Mouse (Mus musculus) hindbrain, embryonic 12.5 days (tissue): Measurements from ENCODE around the gene Pitpnm1. TPM values are rescaled to one million over a fixed set of nuclear protein-coding genes. Genes with fewer than 3 reads are reported as not detected.
"Not testable (repeated sequence)": the region's sequence is repeated elsewhere in the genome, so short reads cannot be mapped to it uniquely, and the experiment has no call there.

ENCODE experiments used
- ATAC-seq: fragments of 200-750 bp; cut with Nextera tagmentation; 2 replicates; pipeline ENCODE4 v1.8.0; 2017; ENCODE audit warnings: moderate TSS enrichment; ENCODE audit not compliant: low FRiP score
- H3K27ac ChIP-seq: fragments of 300-500 bp; sonication (generic); 2 replicates; pipeline ENCODE4 v1.5.1; 2016; ENCODE audit warnings: mild to moderate bottlenecking
- H3K27me3 ChIP-seq: fragments of 300-500 bp; sonication (generic); 2 replicates; pipeline ENCODE4 v1.6.1; 2016; ENCODE audit warnings: mild to moderate bottlenecking
- H3K36me3 ChIP-seq: fragments of 300-500 bp; sonication (generic); 2 replicates; pipeline ENCODE4 v1.6.1; 2016; ENCODE audit warnings: mild to moderate bottlenecking
- H3K4me1 ChIP-seq: fragments of 300-500 bp; sonication (generic); 2 replicates; pipeline ENCODE4 v1.6.1; 2016
- H3K4me2 ChIP-seq: fragments of 300-500 bp; sonication (generic); replicated peaks from 2 replicates; pipeline ENCODE4 v1.6.1; 2016; ENCODE audit warnings: mild to moderate bottlenecking
- H3K4me3 ChIP-seq: fragments of 300-500 bp; sonication (generic); 2 replicates; pipeline ENCODE4 v1.5.1; 2016; ENCODE audit warnings: mild to moderate bottlenecking
- H3K9ac ChIP-seq: fragments of 300-500 bp; sonication (generic); 2 replicates; pipeline ENCODE4 v1.6.1; 2016; ENCODE audit warnings: mild to moderate bottlenecking, moderate library complexity
- H3K9me3 ChIP-seq: fragments of 300-500 bp; sonication (generic); replicated peaks from 2 replicates; pipeline ENCODE4 v1.6.1; 2016; ENCODE audit warnings: mild to moderate bottlenecking
- WGBS: fragments of 180-500 bp; shearing (Covaris S2); methylation state at CpG from one replicate; pipeline ENCODE4 v1.1.7; 2016; 5-methylcytosine and 5-hydroxymethylcytosine counted together
- polyA plus RNA-seq: library from polyadenylated mRNA; unstranded; fragments of >200 nt; fragmentation: Nextera tagmentation; extraction: Ambion mirVana; gene quantifications from 2 replicates; pipeline ENCODE4 v1.2.1, GENCODE M21; 2016

The Pitpnm1 gene
- polyA plus RNA-seq, 1 experiment from 2014 or later: 24.4 TPM

DNA sequence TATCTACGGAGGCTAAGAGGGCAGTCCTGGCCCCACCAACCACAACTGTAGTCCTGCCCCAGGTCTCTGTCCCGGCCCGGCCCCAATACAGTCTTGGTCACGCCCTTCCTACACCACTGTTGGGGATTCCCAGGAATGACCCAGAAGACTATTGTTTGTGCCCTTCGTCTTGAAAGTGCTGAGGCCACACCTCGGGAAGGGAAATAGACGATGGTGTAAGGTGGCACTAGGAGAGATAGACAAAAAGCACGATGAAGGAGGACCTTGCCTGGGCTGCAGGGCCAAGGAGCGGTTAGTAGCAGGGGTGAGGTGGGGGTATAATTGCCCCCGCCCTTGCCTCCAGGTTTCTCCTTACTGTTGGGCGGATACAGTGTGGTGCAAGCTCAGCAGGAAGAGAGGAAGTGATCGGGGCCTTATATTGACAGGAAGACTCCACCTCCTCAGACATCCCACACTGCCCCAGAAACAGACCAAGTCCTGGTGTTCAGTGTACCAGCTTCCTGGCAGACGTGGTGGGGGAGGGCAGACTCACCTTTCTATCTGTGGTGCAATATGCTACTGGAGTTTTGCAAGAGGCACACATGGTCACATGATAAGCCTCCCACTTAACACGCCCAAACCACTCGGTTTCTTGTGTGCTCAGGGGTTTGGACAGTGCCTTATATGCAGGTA, 40.6 kb upstream of the Pitpnm1 start, which contains the start of gene Gstp3:
Gstp3 (minus strand) TSS at position 501 of the 672 bp plus-strand sequence.
- Histone ChIP-seq H3K4me3 (no peak within 1 kb of the TSS), H3K9ac (no peak within 1 kb of the TSS), H3K36me3 (no peaks in the 10 kb centered on the region), H3K4me2 (no peak within 1 kb of the TSS), H3K4me1 (no peaks in the 10 kb centered on the region), H3K27me3 (no peaks in the 10 kb centered on the region), H3K9me3 (no peaks in the 10 kb centered on the region), H3K27ac (no peak within 1 kb of the TSS)
- ATAC-seq: no peak
- WGBS: 83% methylated on average over 15 of the region's 15 CpGs

- WGBS: 91% methylated on average over 8 of the region's 8 CpGs
- H3K9ac ChIP-seq, ATAC-seq, H3K4me3 ChIP-seq, H3K4me2 ChIP-seq, H3K27ac ChIP-seq, H3K9me3 ChIP-seq, H3K4me1 ChIP-seq, H3K27me3 ChIP-seq, H3K36me3 ChIP-seq: not testable (repeated sequence)
Measured at GRCm38 (mm10) chr19:4060044-4060898, 39.5 kb upstream of the Pitpnm1 start.

DNA sequence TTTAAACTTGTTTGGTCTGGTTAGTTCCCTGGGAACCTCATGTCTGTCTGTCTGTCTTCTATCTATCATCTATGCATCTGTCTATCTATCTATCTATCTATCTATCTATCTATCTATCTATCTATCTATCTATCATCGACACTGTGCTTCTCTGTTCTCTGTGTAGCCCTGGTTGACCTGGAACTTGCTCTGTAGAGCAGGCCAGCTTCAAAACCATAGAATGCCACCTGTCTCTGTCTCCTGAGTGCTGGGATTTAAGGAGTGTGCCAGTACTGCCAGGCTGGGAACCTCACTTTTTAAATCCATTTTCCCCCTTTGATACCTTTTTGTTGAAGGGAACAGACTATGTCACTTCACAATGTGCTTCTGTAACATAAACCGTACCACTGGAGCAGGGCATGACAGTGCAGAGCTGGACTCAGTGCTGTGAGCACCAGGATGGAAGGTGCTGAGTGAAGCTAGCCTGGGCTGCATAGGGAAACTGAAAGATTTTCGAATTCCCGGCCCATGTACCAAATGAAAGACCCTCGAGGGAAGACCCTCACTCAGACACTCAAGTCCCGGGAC, 38.8 kb upstream of the Pitpnm1 start:
- Histone ChIP-seq H3K9me3 (no peaks in the 10 kb centered on the region), H3K36me3 (no peaks in the 10 kb centered on the region), H3K9ac (no peak overlapping the region), H3K4me3 (no peak overlapping the region), H3K4me1 (no peaks in the 10 kb centered on the region), H3K4me2 (no peak overlapping the region), H3K27ac (no peak overlapping the region), H3K27me3 (no peaks in the 10 kb centered on the region)
- no peak for ATAC-seq
- 90% methylated on average over 5 of the region's 6 CpGs for WGBS

DNA sequence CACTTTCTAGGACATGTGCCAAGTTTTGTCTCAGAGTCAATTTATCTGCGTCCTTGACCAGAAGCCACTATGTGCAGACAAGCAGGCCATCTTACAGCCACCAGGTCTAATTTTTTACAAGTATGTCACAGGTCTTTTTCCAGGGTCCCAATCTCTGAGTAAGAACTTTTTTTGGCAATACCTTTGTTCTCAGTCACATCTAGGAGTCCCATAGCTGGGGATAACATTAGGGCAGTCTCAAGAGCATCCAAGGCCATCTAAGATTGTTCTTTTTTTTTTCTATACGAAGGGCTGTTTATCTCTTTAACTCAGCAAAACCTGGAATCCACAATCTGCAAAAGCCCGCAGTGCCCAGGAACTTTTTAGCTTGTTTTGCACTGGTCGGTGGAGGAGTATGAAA, 36.4 kb upstream of the Pitpnm1 start:
- H3K9me3 ChIP-seq, H3K4me1 ChIP-seq, H3K27me3 ChIP-seq, H3K36me3 ChIP-seq, H3K9ac ChIP-seq, H3K4me2 ChIP-seq, ATAC-seq, H3K4me3 ChIP-seq, H3K27ac ChIP-seq: not testable (repeated sequence)
- 92% methylated on average over 4 of the region's 4 CpGs for WGBS

DNA sequence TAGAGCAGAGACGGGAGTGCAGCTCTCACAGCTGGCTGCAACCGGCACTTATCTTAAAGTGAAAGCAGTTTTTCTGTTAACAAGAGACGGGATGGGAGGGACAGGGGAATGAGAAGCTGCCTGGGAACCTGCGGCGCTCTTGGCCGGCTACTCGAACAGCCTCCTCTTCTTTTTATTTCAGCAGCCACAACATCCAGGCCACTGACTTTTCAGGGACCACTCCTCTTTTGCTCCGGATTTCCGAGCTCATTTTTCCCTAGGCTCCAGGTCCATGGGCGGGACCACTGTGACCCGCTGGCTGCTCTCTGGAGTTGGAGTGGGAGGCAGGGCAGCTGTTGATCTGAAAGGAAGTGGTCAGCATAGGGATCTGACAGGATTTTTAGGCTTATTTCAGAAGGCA, 35.3 kb upstream of the Pitpnm1 start:
- not testable (repeated sequence) for H3K4me3 ChIP-seq, ATAC-seq, H3K27ac ChIP-seq, H3K27me3 ChIP-seq, H3K36me3 ChIP-seq, H3K9ac ChIP-seq, H3K4me1 ChIP-seq, H3K4me2 ChIP-seq, H3K9me3 ChIP-seq
- 17% methylated on average over 4 of the region's 11 CpGs for WGBS

DNA sequence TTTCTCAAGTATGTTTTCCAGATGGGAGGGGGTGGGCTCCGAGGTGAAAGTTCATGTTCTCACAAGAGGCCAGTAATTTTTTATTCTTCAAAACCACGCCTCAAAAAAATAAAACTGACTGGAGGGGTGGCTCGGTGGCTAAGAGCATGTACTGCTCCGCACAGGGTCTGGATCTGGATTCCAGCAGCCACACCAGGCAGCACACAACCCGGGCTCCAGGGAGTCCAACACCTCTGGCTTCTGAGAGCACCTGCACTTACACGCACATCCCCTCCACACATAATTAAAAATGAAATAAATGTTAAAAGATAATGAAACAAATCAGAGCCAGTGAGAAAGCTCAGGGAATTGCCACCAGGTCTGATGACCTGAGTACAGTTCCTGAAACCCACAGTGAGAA, 33.5 kb upstream of the Pitpnm1 start:
- Histone ChIP-seq H3K4me3 (no peak overlapping the region), H3K4me2 (no peak overlapping the region), H3K9me3 (no peaks in the 10 kb centered on the region), H3K27ac (no peak overlapping the region), H3K4me1 (no peaks in the 10 kb centered on the region), H3K27me3 (no peaks in the 10 kb centered on the region), H3K36me3 (no peaks in the 10 kb centered on the region), H3K9ac (no peak overlapping the region)
- 86% methylated on average over 6 of the region's 6 CpGs for WGBS
- ATAC-seq: no peak

- Histone ChIP-seq H3K27me3 (no peaks in the 10 kb centered on the region), H3K9ac (no peak overlapping the region), H3K4me2 (no peak overlapping the region), H3K27ac (no peak overlapping the region), H3K4me3 (no peak overlapping the region), H3K4me1 (no peaks in the 10 kb centered on the region), H3K36me3 (no peaks in the 10 kb centered on the region), H3K9me3 (no peaks in the 10 kb centered on the region)
- no peak for ATAC-seq
Measured at GRCm38 (mm10) chr19:4066877-4067276, 32.9 kb upstream of the Pitpnm1 start.

DNA sequence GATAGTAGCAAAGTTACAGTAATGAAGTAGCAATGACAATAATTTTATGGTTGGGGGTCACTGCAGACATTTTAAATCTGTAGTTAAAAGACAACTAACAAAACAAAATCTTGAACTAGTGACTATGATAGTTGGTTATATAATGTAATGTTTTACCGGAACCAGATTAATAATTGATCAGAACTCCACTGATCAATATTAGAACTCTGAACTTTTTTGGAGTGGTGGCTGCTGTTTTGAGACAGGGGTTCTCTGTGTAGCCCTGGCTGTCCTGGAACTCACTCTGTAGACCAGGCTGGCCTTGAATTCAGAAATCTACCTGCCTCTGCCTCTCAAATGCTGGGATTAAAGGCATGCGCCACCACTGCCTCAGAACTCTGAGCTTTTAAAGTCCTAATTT, 31.6 kb upstream of the Pitpnm1 start:
- H3K9ac ChIP-seq, H3K9me3 ChIP-seq, H3K27ac ChIP-seq, H3K27me3 ChIP-seq, H3K4me1 ChIP-seq, H3K4me2 ChIP-seq, H3K36me3 ChIP-seq, ATAC-seq, H3K4me3 ChIP-seq: not testable (repeated sequence)
- 97% methylated on average over 2 of the region's 2 CpGs for WGBS

DNA sequence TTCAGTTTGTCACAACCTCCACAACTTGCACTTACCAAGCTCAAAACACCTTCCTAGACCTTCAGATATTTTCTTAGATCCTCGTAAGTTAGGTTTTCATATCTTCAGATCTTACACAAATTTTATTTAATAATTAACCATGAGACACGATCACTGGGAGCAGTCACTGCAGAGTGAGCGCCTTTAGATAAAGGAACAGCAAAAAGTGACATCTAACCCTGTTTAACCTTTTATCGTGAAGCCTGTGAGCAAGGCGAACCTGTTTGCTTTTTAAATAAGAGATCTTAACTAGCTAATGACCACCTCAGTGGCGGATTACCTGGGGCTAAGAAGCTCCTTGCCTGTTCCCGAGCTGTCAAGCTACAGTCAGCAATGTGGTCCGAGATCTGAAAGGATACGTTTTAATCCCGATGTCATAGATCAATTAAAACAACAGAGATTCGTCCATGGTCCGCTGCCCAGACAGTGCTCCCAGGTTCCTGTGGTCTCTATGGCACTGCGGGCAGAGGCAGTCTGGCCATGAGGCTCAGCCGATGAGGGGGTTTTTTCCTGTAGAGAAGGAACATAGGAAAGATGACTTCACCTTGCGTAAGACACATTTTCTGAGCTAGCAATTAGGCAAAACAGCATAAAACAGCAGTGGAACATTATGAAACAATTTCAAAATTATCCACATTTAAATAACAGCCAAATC, 30.9 kb upstream of the Pitpnm1 start:
- Histone ChIP-seq H3K9ac (no peak overlapping the region), H3K4me3 (no peak overlapping the region), H3K27ac (no peak overlapping the region), H3K4me1 (no peaks in the 10 kb centered on the region), H3K36me3 (no peaks in the 10 kb centered on the region), H3K27me3 (no peaks in the 10 kb centered on the region), H3K9me3 (no peaks in the 10 kb centered on the region), H3K4me2 (no peak overlapping the region)
- WGBS: 68% methylated on average over 15 of the region's 15 CpGs
- no peak for ATAC-seq

GRCm38 (mm10) chr19:4070311-4070710, 29.5 kb upstream of the Pitpnm1 start:
- WGBS: 76% methylated on average over 15 of the region's 15 CpGs
- ATAC-seq: no peak
- H3K9ac ChIP-seq: no peak overlapping the region

DNA sequence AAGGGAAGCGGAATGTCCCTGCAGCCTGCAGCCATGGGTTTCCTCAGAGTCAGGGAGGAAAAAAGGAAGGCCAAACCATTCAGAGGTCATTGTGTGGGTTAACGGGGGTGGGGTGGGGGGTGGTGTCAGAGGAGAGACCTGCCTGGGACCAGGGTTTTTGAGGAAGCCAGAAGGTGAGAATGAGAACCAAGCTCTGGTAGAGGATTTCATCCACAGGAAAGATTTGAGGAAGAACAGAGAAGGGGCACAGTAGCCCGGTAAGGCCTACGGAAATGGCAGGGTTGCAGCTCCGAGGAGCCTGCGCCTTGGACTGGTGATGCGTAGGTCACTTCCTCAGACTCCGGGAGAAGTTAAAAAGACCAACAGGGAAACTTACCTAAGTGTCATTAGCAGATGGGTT, 29.0 kb upstream of the Pitpnm1 start:
- H3K36me3 ChIP-seq: no peaks in the 10 kb centered on the region
- ATAC-seq: no peak
- no peak overlapping the region for H3K27ac ChIP-seq
- no peaks in the 10 kb centered on the region for H3K4me1 ChIP-seq
- H3K4me3 ChIP-seq: no peak overlapping the region
- H3K4me2 ChIP-seq: no peak overlapping the region
- no peaks in the 10 kb centered on the region for H3K27me3 ChIP-seq
- WGBS: 85% methylated on average over 8 of the region's 8 CpGs
- H3K9me3 ChIP-seq: no peaks in the 10 kb centered on the region
- H3K9ac ChIP-seq: no peak overlapping the region

More at GRCm38 (mm10) chr19:4070311-4070710, 29.5 kb upstream of the Pitpnm1 start:
- no peaks in the 10 kb centered on the region for H3K9me3 ChIP-seq
- H3K4me2 ChIP-seq: no peak overlapping the region
- H3K27me3 ChIP-seq: no peaks in the 10 kb centered on the region
- no peak overlapping the region for H3K4me3 ChIP-seq
- no peaks in the 10 kb centered on the region for H3K4me1 ChIP-seq
- no peak overlapping the region for H3K27ac ChIP-seq
- H3K36me3 ChIP-seq: no peaks in the 10 kb centered on the region

GRCm38 (mm10) chr19:4071406-4071805, 28.4 kb upstream of the Pitpnm1 start:
- no peak overlapping the region for H3K27ac ChIP-seq
- WGBS: 94% methylated on average over 6 of the region's 6 CpGs

More at GRCm38 (mm10) chr19:4071406-4071805, 28.4 kb upstream of the Pitpnm1 start:
- H3K27me3 ChIP-seq: no peaks in the 10 kb centered on the region
- ATAC-seq: no peak
- no peaks in the 10 kb centered on the region for H3K4me1 ChIP-seq
- no peaks in the 10 kb centered on the region for H3K36me3 ChIP-seq
- no peak overlapping the region for H3K4me2 ChIP-seq
- no peaks in the 10 kb centered on the region for H3K9me3 ChIP-seq
- H3K4me3 ChIP-seq: no peak overlapping the region
- H3K9ac ChIP-seq: no peak overlapping the region
